Mouse (Mus musculus) heart, adult 18-20 months (tissue): ENCODE measurements at regions not wholly inside any gene's neighbourhood (a gene's known extent, or its start where the extent isn't known, plus 50 kb on each side); places are given as distances from the start of the nearest gene placed in this dataset.

ENCODE experiments used
- DNase-seq, 2 experiments: peaks; one replicate each; pipeline ENCODE4 v3.0.0; 2021 to 2022; ENCODE audit warnings: mixed read lengths in 1 of 2

DNA sequence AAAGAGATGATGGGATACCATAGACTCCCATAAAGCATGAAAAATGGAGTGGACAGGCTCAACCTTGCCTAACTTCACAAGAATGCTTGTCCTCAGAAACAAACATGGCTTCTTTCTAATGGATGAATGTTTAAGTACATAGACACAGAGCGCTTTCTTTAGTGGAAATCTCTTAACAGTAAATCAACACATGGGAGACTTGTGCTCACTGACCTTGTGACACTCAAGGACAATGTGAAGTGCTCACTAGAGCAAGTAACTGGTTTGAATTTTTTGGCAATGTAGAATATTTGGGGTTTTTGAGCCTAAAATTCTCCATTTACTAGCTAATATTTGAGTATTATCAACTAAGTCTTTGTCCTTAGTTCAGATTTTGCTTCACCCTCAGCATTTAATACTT, 88.0 kb downstream of the Tent5c start:
- DNase-seq, result no peak

DNA sequence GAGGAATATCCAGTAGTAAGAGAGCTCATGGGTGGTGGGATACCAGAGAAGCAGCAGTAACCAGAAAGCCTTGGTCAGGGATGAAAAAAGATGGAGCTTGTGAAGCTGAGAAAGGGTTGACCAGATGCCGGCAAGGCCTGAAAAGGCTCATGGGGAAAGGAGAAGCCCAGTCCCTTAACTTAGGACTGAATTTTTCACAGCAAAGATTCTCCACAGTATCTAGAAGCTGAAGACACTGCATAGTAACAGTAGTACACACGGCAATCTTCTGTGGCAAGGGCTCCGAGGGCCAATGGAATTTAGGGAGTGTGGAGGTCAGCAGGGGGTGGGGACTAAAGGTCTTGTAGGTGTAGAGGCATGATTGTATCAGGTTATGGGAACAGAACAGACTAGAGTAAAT, 91.6 kb downstream of the Tent5c start:
- no peak for DNase-seq

DNA sequence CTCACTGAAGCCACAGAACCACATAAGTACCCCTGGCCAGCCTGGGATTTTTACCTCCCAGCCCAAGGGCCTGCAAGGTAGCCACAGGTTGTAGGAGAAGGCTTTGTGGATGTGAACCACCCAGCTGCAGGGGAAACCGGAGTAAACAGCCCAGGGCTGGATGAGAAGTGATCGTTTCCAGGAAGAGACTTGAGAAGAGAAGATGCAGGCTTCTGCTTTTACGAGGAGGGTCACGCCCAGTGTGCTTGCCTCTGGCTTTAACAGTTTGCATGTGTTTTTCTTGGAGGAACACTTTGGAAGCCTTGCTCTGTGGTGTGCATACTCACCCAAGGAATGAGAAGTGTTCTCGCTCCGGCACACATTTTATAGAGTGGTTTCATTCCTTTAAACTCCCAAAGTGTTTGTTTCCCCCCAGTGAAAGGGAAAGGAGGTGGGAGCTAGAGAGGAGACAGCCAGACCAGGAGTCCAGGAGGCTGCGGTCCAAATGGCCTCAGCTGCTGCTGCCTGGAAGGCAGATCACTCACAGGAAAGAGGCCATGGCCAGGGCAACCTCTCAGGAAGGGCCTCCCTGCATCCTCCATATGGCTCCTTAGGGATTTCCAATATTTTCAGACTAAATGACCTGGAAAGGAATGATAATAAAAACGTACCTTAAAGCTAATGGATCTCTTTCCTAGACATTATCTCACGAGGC, 94.1 kb downstream of the Tent5c start:
- DNase-seq, result peak; percentile 33 to 62

DNA sequence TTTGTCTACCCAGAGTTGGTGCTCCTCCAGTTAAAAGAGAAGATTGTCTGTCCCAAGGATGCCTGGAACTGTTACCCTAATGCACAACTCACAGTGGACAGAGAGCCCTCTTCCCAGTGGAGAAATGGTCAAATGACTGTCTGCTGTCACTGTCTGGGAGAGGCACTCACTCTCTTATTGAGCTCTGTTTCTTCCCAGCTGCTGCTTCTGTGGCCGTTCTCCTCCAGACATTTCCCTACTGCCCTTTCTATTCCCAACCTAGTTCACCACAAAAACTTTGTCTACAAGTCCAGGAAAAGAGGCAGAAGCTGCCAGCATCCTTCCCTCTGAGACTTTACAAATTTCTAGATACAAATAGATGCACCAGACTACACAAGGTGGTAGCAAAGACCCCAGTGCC, 95.2 kb downstream of the Tent5c start:
- DNase-seq, result no peak

DNA sequence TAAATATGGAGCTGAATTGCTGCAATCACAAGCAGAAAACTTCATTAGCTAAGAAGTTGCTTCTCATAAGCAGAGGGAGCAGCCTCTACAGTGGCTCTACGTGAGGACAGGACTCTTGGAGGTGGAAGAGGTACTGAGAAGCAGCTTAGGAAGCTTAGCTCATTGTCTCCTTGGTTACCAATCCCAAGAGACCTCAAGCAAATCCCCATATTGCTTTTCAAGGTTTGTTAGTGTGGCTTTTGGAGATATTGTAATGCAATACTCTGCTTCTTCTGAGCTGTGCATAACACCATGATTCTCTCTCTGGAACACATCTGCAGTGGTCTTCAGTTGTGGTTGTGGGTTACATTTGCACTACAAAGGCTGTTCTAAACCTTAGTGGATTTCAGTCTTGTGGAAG, 106.9 kb downstream of the Tent5c start:
- no peak for DNase-seq

DNA sequence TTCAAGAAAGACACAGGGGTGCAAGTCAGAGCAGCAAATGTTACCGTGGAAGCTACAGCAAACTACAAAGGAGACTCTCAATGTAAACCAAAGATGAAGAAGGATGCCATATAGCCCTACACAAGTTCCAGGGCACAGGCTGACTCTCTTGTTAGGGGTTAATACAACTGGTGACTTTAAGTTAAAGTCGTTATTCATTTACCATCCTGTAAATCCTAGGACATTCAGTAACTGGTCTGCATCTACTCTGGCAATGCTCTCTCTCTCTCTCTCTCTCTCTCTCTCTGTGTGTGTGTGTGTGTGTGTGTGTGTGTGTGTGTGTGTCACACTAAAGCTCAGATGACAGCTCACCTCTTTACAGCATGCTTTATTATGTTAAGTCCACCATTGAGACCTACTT, 107.8 kb downstream of the Tent5c start:
- no peak for DNase-seq

DNA sequence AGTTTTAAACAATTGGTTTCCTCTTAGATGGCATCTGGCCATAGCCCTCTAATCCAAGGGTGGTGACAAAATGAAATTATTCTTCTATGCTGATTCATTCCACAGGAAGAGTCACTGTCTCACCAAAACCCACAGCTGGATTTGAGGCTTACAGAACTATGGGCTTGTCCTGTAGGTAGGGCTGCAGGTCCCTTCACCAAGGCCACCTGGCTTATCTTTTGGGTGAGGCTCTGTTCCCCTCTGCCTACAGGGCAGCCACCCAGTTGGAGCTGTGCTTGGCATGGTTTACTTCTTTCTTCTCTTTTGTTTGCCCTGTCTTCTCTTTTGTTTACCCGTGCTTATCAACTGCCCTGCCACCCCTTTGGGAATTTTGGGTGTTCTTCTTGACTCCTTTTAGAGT, 113.0 kb downstream of the Tent5c start:
- no peak for DNase-seq

DNA sequence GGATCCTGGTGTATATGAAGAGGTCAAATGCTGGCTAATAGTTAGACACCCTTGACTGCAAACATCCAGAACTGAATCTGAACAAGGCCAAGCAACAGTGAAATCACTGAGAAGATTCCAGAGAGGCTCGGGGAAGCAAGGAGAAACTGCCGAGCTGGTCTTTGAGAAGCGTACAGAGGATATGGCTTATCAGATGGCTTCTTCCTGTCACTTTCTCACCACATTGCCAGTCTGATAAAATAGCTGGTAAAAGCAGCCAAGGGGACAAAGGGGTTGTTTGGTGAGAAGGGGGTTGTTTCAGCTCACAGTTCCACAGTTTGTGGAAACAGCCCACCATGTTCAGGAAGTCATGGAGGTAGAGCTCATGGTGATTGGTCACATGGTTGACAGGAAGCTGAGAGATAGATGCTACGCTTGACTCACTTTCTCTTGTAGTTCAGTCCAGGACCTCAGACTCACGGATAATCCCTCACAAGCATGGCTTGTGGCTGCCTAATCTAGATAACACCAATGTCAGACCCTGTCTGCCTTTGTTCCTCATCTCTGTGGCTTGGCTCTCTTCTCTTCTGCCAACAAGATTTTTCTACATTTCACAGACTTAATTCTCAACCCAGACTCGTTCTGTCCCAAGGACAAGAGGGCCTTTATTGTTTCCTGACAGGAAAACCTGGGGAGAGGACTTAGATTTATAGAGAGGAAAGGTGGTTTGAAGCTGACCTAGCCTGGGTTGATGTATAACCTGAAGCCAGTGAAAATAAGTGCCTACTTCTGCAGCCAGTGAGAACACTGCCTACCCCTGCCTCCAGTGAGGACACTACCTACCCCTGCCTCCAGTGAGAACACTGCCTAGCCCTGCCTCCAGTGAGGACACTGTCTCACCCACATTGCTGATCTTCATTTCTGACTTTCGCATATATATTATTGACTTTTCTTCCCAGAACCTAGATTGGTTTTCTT, 122.0 kb downstream of the Tent5c start:
- no peak for DNase-seq

DNA sequence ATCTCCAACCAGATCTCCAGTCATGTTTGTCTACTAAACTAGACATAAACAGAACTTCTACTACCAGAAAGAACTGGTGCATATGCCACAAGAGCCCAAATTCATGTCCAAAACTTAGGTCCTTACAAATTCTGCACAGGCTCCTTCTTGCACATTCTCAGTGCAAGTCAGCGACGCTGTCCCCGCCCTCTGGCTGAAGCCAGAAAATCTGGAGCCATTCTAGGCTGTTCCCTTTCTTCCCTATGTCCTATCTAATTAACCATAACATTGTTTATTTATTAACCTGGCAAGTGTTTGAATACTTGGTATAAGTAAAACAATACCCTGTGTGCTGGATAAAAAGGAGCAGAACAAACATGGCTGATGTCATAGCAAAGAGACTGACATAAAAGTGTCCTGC, 122.7 kb downstream of the Tent5c start:
- DNase-seq, result no peak

DNA sequence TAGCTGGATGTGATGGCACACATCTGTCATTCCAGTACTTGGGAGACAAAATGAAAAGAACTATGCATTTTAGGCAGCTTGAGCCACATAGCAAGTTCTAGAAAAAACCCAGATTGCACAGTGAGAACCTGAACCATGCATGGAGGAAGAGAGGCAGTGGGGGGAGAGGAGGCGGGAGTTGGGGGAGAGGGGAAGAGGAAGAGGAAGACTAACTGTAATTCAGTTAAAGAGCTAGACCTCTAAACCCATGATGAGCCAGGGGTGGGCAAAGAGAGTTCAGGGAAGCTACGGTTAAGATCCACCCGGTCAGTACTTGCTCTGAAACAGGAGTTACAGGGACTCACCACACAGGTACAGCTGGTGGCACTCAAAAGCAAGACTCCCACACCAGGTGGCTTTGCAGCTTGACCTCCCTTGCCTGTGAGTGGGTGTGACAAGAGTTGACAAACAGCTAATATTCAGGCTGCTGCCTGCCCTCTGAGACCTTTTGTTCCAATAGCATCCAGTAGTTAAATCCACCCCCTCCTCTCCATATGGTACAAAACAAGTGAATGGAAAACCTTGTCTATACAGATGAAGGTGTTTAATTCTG, 123.7 kb downstream of the Tent5c start:
- no peak for DNase-seq

DNA sequence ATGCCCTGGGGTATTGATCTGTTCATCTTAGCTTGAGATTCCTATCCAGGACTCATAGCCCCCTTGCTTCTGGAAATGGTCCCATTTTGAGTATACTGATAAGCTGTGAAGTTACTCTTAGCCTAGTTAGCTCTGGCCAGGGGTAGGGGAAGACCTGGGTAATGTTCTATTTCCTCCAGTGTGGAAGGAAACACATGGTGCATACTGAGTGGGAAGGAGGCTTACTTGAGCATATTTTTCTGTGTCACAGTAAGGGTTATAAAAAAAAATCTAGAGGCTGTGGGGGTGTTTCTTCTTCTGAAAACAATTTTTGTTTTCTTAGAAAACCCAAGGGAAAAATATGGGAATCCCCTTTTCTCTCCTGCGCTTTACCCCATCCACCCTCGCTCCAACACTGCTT, 124.4 kb downstream of the Tent5c start:
- DNase-seq, result no peak

DNA sequence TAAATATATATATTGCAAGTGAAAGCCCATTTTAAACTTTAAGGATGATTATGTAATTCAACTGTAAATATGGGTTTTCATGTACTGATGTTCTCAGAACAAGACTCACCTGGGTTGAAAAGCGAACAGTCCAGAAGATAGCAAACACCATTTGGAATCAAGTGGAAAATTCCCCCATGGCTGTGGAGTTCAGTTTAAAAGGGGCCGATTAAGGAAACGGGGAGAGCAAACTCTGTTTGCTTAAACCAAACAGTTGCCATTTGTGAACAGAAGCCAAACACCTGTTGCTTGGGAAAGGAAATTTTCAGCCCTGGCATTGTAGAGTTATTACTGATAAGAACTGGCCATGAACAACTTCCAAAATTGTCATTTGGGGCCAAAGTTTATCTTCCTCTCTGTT, 126.1 kb downstream of the Tent5c start:
- DNase-seq, result no peak

DNA sequence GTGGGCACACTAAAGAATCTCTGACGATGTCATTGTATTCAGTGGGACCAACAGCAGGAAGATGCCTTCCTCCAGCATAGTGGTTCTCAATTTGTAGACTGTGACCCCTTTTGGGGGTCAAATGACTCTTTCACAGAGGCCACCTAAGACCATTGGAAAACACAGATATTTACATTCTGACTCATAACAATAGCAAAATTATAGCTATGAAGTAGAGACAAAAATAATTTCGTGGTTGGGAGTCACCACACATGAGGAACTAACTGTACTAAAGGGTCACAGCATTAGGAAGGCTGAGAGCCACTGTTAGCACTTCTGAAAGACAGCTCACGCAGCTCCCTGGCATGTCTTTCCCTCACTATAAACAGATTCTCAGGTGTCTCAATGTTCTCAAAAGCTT, 129.1 kb downstream of the Tent5c start:
- DNase-seq, result no peak

DNA sequence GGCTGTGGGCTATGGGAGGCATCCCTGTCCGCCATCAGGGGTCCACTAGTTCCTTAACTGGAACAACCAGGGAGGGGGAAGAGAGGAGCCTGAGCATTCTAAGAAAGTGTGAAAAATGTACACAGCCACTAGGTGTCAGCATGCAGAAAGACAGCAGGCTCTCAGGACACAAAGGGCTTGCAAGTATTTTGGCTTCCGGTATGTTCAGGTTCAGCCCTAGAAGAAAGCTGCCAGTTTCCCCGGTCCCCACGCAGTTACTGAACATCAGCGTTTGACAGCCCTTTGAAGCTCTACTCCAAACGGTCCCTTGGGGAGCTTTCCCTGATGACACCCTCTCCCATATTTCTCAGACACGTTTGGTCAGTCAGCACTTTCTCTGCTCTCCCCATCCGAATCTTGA, 130.1 kb downstream of the Tent5c start:
- DNase-seq, result peak; percentile 36 to 43

DNA sequence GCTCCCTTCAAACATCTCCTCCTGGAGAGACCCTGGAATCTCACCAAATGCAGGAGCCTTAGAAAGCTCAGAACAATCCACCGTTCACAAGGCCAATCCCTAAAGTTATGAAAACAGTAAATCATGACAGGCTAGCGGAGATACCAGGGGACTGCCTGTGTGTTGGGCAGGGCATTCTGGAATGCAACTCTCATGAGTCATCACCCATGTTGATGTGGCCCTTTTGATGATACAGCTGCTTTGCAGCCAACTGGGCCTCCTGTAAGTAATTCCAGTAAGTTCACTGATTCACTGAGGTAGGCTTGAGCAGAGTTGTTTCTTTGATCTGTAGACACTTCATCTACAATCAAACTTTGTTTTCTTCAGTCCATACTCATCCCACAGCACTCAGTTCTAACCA, 155.6 kb downstream of the Tent5c start:
- no peak for DNase-seq

DNA sequence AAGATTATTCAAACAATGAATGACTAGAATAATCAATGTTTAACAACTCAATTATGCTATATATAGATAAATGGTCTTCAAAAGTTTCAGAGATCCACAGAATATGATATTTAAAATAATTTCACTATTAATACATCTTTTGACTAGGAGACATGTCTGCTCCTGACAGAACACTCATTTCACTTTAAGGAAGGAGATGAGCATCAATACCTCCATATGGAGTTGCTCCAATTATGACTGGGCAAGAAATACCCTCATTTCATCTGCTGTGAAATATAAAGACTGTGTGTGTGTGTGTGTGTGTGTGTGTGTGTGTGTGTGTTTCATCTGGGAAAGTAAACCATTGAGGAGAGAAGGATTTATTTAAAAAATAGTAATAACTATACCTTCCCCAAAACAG, 156.2 kb upstream of the Wdr3 start:
- DNase-seq, result no peak

DNA sequence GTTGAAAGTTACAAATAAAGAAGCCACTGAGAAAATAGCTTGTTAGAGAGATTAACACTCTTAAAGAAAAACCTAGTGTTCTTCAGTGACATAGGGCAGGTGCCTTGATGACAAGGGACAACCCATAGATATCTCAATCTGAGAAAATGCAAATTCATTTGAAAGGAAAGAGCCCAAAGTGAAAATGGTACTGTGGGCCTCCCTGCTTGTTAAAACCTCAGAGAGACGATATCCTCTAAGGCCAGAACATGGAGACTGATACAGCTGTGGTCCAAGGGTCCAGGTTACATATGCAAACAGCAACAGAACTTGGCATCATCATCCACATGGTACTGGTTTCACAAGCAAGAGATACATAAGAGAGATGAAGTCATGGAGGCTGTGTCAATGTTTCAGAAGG, 125.6 kb upstream of the Wdr3 start:
- no peak for DNase-seq

DNA sequence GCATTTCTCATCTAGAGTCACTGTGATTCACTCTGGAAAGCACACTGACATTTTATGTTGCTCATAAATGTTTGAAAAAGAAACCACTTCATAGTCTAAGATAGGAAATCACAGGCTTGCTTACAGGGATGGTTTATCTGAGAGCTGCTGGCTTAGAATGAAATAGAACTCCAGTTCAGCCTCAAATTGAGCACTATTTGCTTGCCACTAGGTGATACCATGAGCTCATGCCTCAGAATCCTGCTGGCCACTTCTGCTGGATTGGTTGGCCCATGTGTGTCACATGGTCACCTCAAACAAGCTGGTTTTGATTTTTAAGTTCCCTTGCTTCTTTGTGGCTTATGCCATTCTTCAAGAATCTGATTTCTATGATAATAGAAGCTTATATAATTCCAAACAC, 104.8 kb upstream of the Wdr3 start:
- no peak for DNase-seq

DNA sequence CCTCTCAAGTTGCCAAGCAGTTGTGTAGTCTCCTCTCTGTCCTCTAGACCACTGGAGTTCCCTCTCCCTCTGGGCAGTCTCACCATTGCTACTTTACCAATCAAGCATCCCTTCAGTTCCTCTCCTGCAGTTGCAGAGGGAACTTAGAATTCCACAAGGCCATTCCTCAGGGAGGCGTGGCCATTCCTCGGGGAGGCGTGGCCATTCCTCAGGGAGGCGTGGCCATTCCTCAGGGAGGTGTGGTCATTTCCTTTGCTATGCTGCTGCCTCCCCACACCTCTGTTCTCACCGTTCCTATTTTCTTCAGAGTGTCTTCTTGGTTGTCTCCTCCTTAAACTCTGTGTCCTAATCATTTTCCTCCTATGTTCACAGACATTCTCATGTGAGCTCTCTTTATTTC, 102.8 kb upstream of the Wdr3 start:
- no peak for DNase-seq
